10 mouse cellular contexts compared by ENCODE assay signal in the genomic region with DNA sequence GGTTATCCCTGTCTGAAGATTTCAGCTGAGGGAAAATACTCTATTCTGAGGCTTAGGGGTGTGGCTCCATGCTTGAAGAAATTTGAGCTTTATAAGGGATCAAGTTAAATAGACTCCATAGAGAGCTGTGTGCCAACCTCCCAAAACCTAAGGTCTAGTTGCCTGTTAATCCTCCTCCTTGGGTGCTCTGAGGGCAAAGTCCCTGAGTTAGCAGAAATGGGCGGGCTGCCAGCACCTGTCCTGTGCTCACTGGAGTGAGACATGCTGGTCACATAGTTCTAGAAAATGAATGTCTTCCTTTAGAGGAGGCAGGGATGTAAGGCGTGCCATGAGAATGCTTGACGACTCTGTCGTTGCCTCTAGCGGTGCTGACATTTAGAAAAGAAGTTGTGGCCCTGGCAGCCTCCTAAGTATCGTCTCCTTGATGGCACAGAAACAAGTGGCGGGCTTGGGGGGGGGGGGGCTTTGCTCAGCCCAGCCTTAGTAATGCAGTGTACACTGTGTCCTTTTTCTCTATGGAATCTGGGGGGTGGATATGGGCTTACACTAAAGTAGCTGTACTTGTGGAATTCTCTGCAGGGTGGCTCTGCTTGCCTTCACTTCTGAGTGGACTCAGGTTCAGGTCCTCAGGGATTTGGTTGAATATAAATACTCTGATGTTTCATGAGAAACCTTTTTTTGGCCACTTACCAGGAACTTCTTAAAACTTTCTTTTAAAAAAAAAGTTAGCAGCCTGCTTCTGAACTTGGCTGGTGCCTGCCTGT. TPM values are rescaled to one million over a fixed set of nuclear protein-coding genes. Genes with fewer than 3 reads are reported as not detected.
DNase-seq lines count a peak whose midpoint lies in the region; ATAC-seq and TF ChIP-seq lines count a peak whose summit lies in the region.
"Had no signal": no experiment of that assay in that cellular context is flagged by ENCODE, and none has a peak within 500 bp of the region (broad histone marks: within the 10 kb centered on the region; RNA-seq: fewer than 3 reads in every experiment).

No protein-coding gene starts in this region.

- H3K27ac ChIP-seq in heart, embryonic 14.5 days (replicated peaks in 1 of 2; ENCODE audit: control insufficient read depth in 1 of 2, insufficient read depth in 1 of 2, low read depth in 2 of 2, low read length in 2 of 2): peak overlapping the region; percentile 55 to 56
- peak overlapping the region; percentile 19; the same call in 1 of the 2 replicates for H3K27ac ChIP-seq in brown adipose tissue, adult 24 weeks (replicated peaks; ENCODE audit: low read depth, low read length)
- H3K27ac ChIP-seq in cerebellum, adult 2 months (ENCODE audit: insufficient read depth, low read length): no peak overlapping the region
- H3K27ac ChIP-seq: limb, embryonic 10.5 days had no signal

- H3K4me1 ChIP-seq in heart, embryonic 14.5 days (ENCODE audit: control insufficient read depth in 2 of 2, insufficient read depth in 2 of 2, low read length in 2 of 2): peaks cover 5 to 24% of the 10 kb centered on the region in 2 experiments; a peak in 3 of 4 replicates
- peaks cover 82% of the 10 kb centered on the region for H3K4me1 ChIP-seq in G1E (ENCODE audit: insufficient read depth, low read depth, low read length)
- H3K4me1 ChIP-seq in brown adipose tissue, adult 24 weeks (ENCODE audit: control insufficient read depth, insufficient read depth, insufficient read length, low read length): no peaks in the 10 kb centered on the region; the same call in 1 of the 2 replicates
- H3K4me1 ChIP-seq in cerebellum, adult 2 months (ENCODE audit: control insufficient read depth, insufficient read depth, low read length): peaks cover 6% of the 10 kb centered on the region

- no peak overlapping the region for H3K4me3 ChIP-seq in heart, embryonic 14.5 days (ENCODE audit: control insufficient read depth in 1 of 2, insufficient read depth in 1 of 2, low read depth in 1 of 2, low read length in 2 of 2)
- peak overlapping the region; percentile 80; the same call in 1 of the 2 replicates for H3K4me3 ChIP-seq in G1E (ENCODE audit: low read depth, low read length)
- no peak overlapping the region for H3K4me3 ChIP-seq in brown adipose tissue, adult 24 weeks (ENCODE audit: insufficient read depth, low read depth, low read length)
- no peak overlapping the region for H3K4me3 ChIP-seq in cerebellum, adult 2 months (replicated peaks; ENCODE audit: insufficient read depth, low read depth, low read length)
- H3K4me3 ChIP-seq: limb, embryonic 10.5 days had no signal

- WGBS in heart, embryonic 14.5 days: 62% methylated on average over 7 of the region's 7 CpGs
- WGBS in cerebellum, adult 2 months: 41% methylated on average over 7 of the region's 7 CpGs

- ATAC-seq in heart, embryonic 14.5 days (ENCODE audit: insufficient number of reproducible peaks, insufficient read depth, low FRiP score, low read depth): no peak
- ATAC-seq in G1E (ENCODE audit: extremely low read depth, insufficient number of reproducible peaks, low FRiP score, poor library complexity, severe bottlenecking): no peak

- peak overlapping the region; percentile 31; the same call in 1 of the 2 replicates for H3K9ac ChIP-seq in heart, embryonic 14.5 days (ENCODE audit: low read length)

- TF ChIP-seq CTCF in G1E (IDR thresholded peaks at IDR 0.05; ENCODE audit: low read depth, low read length): no peak
- TF ChIP-seq CTCF in cerebellum, adult 2 months (IDR thresholded peaks at IDR 0.05; ENCODE audit: borderline replicate concordance, insufficient read depth, low read depth, low read length): no peak

- no peaks in the 10 kb centered on the region; the same call in 1 of the 2 replicates for H3K27me3 ChIP-seq in heart, embryonic 14.5 days (ENCODE audit: control insufficient read depth, insufficient read depth, low read length)
- 0 out of 2 replicates have a peak, but pooled peaks cover 1% of the 10 kb centered on the region for H3K27me3 ChIP-seq in G1E (ENCODE audit: insufficient read depth, low read length)
- H3K27me3 ChIP-seq in cerebellum, adult 2 months (ENCODE audit: control insufficient read depth, insufficient read depth, low read length): no peaks in the 10 kb centered on the region

- no peak overlapping the region for H3K4me2 ChIP-seq in heart, embryonic 14.5 days (ENCODE audit: low read length)

- peaks cover 70% of the 10 kb centered on the region for H3K36me3 ChIP-seq in heart, embryonic 14.5 days (ENCODE audit: control insufficient read depth, insufficient read depth, low read length)
- peaks cover 79% of the 10 kb centered on the region for H3K36me3 ChIP-seq in G1E (replicated peaks)

- DNase-seq in heart, postnatal 4 days: no peak
- no peak for DNase-seq in G1E (ENCODE audit: low spot score)
- peak; percentile 84 to 91 for DNase-seq in kidney, postnatal 4 days
- DNase-seq in cerebellum, adult 2 months: no peak
- no peak for DNase-seq in cerebellum, adult 11 months

- TF ChIP-seq POLR2A in cerebellum, adult 2 months (IDR thresholded peaks at IDR 0.05; ENCODE audit: borderline replicate concordance, insufficient read depth, low read length): no peak

- H3K9me3 ChIP-seq in heart, embryonic 14.5 days (ENCODE audit: control insufficient read depth, low read length): no peaks in the 10 kb centered on the region
- no peaks in the 10 kb centered on the region for H3K9me3 ChIP-seq in G1E (replicated peaks)
- H3K9me3 ChIP-seq: limb, embryonic 10.5 days had no signal

RNA-seq across cellular contexts. Expression of a gene that starts 20.7 kb away (rescaled TPM):
- polyA plus RNA-seq in heart, embryonic 14.5 days (2014; fragmentation: Nextera tagmentation; extraction: Ambion mirVana): 5.8 and 6.7 TPM in 2 replicates
- total RNA-seq in heart, postnatal 4 days (2021): 10 to 100 TPM; 46.2 to 57.9 TPM
- total RNA-seq in G1E (2014; fragmentation: Nextera tagmentation) (not detected in 2 replicates), G1E (2017) (not detected in 2 replicates)
- 0.05 TPM in 1 of 2 replicates, not detected in the other for polyA plus RNA-seq in G1E (2012)
- polyA plus RNA-seq in brown adipose tissue, adult 24 weeks (2012; ENCODE audit: insufficient read depth, insufficient read length, missing spikeins): 13.4 and 18.7 TPM in 2 replicates
- polyA plus RNA-seq in cerebellum, adult 2 months (2012; rRNA removed): 105 and 113 TPM in 2 replicates
- total RNA-seq: common myeloid progenitor, adult 5-6 weeks; monocyte, adult 5-6 weeks had no signal

RNA-seq across cellular contexts. Expression of a gene that starts 21.5 kb away (rescaled TPM):
- 1.3 and 1.9 TPM in 2 replicates for polyA plus RNA-seq in heart, embryonic 14.5 days (2014; fragmentation: Nextera tagmentation; extraction: Ambion mirVana)
- total RNA-seq in heart, postnatal 4 days (2021): 1 to 10 TPM; 1.1 to 1.5 TPM
- total RNA-seq in G1E (2014; fragmentation: Nextera tagmentation): 2.6 and 4.3 TPM in 2 replicates
- total RNA-seq in G1E (2017): 3.2 and 3.7 TPM in 2 replicates
- 1.5 and 1.9 TPM in 2 replicates for polyA plus RNA-seq in G1E (2012)
- polyA plus RNA-seq in brown adipose tissue, adult 24 weeks (2012; ENCODE audit: insufficient read depth, insufficient read length, missing spikeins): 1.5 TPM in 1 of 2 replicates, not detected in the other
- polyA plus RNA-seq in cerebellum, adult 2 months (2012; rRNA removed): 13.7 and 14.2 TPM in 2 replicates
- total RNA-seq: common myeloid progenitor, adult 5-6 weeks; monocyte, adult 5-6 weeks had no signal

RNA-seq across cellular contexts. Expression of a gene that starts 48.0 kb away (rescaled TPM):
- polyA plus RNA-seq in heart, embryonic 14.5 days (2014; fragmentation: Nextera tagmentation; extraction: Ambion mirVana): 6.4 and 6.6 TPM in 2 replicates
- 10 to 100 TPM; 16.4 to 17.5 TPM for total RNA-seq in heart, postnatal 4 days (2021)
- total RNA-seq in G1E (2014; fragmentation: Nextera tagmentation) (2.5 and 5.6 TPM in 2 replicates), G1E (2017) (1.7 and 1.9 TPM in 2 replicates)
- polyA plus RNA-seq in G1E (2012): 4.2 and 4.8 TPM in 2 replicates
- 4.4 and 8.2 TPM in 2 replicates for polyA plus RNA-seq in brown adipose tissue, adult 24 weeks (2012; ENCODE audit: insufficient read depth, insufficient read length, missing spikeins)
- polyA plus RNA-seq in cerebellum, adult 2 months (2012; rRNA removed): 1.9 and 2.2 TPM in 2 replicates

Comparison
In these comparisons a context has a peak if more than half of its experiments do, and no peak if none do; other contexts are left out.
1. DNase-seq: peak in kidney, postnatal 4 days (2 of 2); none in heart, postnatal 4 days (single experiment), G1E (single experiment), cerebellum, adult 2 months (0 of 2) and cerebellum, adult 11 months (single experiment).